Mouse (Mus musculus): ENCODE data around the gene Pepd.

DNA sequence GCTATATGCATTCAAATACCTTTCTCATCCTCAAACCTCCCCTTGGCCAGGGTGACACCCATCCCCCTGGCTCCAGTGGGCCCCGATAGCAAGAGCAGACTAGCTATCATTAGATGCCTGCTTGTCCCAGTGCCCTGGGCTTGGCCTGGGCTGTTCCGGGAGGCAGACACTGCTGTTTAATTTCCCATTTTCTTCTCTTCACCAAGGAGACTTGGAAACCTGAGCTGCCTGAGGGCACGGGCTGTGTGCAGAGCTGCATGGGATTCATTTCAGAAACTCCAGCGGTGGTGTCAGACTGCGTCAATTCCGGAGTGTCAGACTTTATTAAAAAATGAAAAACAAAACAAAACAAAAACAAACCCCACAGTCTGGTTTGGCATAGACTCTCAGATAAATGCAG lies 44.9 kb upstream of the Pepd start:
- TF ChIP-seq HCFC1 (IDR thresholded peaks at IDR 0.05; ENCODE audit: borderline replicate concordance, insufficient read depth, low read length) (no peak), ZNF384 (IDR thresholded peaks at IDR 0.05; ENCODE audit: low read depth, low read length) (no peak), ZC3H11A (IDR thresholded peaks at IDR 0.05; ENCODE audit: borderline replicate concordance, low read depth, low read length) (no peak), CHD2 (IDR thresholded peaks at IDR 0.05; ENCODE audit: low read depth, low read length) (no peak)

Measured in ES-E14 (cell line).